Mouse (Mus musculus) gastrocnemius, postnatal 25 days (tissue): ENCODE results near the gene Mcm10. TPM values are rescaled to one million over a fixed set of nuclear protein-coding genes. Genes with fewer than 3 reads are reported as not detected.
"Not testable (repeated sequence)": the region's sequence is repeated elsewhere in the genome, so short reads cannot be mapped to it uniquely, and the experiment has no call there.

Source experiments
- DNase-seq: peaks from one replicate; pipeline ENCODE4 v3.0.0; 2022
- total RNA-seq, 2 experiments: library from RNA; stranded (reverse); gene quantifications; 1 replicate in 1 of 2; 2 replicates in 1 of 2; pipeline ENCODE4 v1.2.3; 2021

The Mcm10 gene
- total RNA-seq, 2 experiments from 2014 or later = 0.31 to 0.72 TPM

DNA sequence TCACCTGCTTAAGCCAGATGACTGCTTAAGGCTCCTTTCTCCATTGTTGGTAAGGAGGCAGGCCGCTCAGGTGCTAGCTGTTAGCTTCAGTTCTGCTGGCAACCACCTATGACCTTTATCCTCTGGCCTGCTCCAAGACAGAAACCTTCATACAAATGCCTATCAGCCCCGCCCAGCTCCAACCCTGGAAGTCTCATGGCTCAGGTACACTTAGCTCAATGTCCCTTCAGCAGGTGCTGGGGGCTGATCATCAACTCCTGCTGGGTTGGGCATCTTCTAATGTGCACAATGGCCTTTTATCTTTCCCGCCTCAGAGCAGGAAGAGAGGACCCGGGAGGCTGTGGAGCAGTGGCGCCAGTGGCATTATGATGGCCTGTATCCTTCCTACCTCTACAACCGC is 27.6 kb downstream of the Mcm10 start:
- no peak for DNase-seq

DNA sequence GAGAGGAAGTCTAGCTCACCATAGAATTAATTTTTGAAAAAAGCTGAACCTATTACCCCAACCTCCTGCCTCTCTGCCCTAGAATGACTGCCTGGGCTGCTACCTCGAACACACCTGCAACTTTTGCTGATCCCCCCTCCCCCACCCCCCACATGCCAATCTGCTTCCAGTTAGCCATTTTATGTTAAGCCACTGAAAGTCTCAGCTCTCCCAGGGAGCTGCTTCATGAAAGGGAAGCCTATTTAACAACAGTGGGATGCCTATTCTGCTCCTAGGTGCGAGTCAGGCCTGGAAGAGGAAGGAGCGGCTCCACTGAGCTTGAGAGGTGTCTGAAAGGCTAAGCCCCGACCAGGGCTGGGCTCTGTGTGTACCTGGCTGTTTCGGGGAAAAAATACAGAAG is 28.6 kb downstream of the Mcm10 start:
- no peak for DNase-seq

DNA sequence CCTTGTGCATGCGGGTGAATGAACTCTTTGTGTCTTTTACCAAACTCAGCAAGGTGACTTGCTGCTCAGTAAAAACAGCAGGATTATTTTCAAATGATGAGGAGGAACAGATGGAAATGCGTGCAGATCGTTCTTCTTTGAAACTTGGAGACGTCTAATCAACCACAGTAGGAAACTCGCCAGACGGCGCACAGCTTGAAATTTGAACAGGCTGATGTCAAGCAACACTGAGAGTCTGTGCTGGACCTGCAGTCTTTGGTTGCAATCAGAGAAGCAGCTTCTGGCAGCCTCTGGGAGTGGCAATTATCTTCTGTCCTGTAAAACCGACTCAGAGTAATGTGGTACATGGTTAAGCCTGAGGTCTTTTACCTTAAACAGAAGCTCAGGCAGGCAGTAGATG is 34.5 kb downstream of the Mcm10 start:
- DNase-seq = no peak

DNA sequence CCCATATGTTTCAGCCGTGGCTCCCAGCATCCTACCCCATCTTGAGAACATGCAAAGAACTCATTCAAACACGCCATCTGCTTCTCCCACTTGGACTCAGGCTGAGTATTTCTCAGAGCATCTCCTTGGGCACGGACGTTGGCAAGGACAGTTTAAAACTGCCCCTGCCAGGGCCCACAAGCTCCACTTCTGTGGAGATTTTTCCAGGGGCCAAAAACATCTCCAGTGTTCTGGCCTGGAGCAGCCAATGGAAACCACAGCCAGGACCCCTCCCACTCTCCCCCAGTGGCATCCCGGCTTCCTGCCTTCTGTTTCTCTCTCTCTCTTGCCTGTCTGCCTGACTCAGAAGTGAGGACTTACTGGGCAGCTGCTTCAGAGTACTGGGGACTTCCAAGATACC is 36.8 kb downstream of the Mcm10 start, which contains the start of gene Ucma:
Gene Ucma, plus strand, starts transcription at position 316 of the 400 bp plus-strand sequence.
- no peak for DNase-seq

DNA sequence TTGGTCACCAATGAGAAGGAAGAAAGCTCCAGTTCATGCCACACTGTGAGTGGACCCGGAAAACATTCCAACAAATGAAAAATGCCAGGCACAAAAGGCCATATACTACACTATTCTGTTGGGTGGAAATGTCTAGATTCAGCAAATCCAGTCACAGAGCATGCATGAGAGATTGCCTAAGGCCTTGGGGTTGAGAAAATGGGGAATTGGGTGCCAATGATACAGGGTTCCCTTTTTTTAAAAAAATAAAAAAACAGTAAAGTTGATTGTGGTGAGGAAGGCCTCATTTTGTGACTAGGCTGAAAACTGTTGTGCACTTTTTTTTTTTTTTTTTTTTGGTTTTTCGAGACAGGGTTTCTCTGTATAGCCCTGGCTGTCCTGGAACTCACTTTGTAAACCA is 43.5 kb downstream of the Mcm10 start:
- DNase-seq = no peak

GRCm38 (mm10) chr2:4967806-4968205 is 44.8 kb downstream of the Mcm10 start:
- DNase-seq = no peak

DNA sequence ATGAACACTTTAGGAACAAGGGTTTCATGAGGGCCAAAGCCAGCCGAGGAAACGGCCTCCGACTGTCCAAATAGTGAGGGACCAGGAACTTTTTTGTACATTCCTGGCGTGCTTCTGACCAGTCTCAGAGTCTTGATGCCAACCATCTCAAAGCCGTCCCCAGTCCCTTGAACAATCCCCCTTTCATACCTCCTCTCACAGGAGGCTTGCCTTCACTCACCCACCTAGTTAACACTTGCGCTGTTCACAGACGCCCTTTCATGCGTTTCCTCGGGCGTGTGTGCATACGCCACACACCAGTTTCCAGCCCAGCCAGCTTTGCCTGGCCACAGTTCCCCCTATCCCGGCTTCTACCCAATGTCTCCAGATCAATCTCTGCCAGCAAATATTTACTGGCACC is 54.6 kb downstream of the Mcm10 start:
- no peak for DNase-seq

- no peak for DNase-seq
Observed at GRCm38 (mm10) chr2:4954216-4954760, 58.3 kb downstream of the Mcm10 start.

DNA sequence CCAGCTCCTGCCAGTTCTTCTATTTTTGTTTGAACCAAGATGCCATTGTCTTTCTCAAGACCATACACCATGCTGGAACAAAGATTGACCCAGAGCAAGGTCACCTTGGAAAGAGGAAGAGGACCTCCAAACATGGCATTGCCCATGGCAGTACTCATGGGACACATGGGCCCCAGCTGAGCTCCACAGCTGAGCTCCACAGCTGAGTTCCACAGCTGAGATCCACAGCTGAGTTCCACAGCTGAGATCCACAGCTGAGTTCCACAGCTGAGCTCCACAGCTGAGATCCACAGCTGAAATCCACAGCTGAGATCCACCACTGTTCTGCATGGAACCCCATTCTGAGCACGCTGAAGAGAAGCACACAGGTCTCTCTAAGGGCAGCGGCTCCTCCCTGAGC is 61.6 kb downstream of the Mcm10 start:
- DNase-seq = no peak

DNA sequence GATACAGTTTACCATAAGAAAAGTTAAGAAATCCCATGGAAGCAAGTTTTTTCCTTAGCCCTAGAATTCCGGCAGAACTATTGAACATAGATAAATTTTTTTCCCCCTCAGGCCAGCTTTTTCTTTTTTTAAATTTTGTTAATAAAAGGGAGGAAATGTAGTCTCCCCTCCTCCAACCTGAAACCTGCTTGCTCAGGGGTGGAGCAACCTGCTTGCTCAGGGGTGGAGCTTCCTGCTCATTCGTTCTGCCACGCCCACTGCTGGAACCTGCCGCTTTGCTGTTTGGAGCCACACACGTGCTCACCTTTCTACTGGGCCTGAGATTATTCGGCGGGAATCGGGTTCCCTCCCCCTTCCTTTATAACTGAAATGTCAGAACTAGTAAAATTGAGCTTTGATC is 62.9 kb downstream of the Mcm10 start:
- not testable (repeated sequence) for DNase-seq

DNA sequence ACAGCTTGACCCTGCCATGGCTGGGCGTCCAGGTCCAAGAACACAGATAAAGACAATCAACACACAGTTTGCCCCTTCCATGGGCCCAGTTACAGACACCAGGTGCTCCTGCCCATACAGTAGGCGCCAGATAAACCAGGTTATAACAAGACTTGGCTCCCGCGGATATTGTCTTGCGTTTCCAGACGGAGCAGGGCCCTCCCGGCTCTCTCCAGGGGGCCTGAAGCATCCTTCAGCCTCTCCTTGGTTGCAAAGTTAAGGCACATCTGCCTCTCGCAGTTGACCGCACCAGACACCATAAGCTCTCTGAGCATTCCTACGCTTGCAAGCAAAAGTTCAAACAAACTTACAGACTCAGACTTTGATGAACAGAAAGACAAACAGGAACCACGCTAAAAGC is 71.7 kb downstream of the Mcm10 start:
- no peak for DNase-seq

Other genes with a start within 250 kb of the Mcm10 start
- gene Sephs1, start 131.2 kb downstream of the Mcm10 start, total RNA-seq = 10 to 100 TPM; 17.0 to 17.4 TPM
- gene Phyh, start 93.8 kb downstream of the Mcm10 start, total RNA-seq = 100 to 1,000 TPM; 167 to 176 TPM
- gene Ucma, start 36.7 kb downstream of the Mcm10 start, total RNA-seq = not detected
- gene Optn, start 51.3 kb upstream of the Mcm10 start, total RNA-seq = 10 to 100 TPM; 58.9 to 62.0 TPM
- gene Ccdc3, start 125.0 kb upstream of the Mcm10 start, total RNA-seq = 1 to 10 TPM; 5.4 to 5.5 TPM